Mouse (Mus musculus) layer of hippocampus, adult 2 months (tissue): Measurements from ENCODE around the gene Cdc25b. TPM values are rescaled to one million over a fixed set of nuclear protein-coding genes. Genes with fewer than 3 reads are reported as not detected.
A peak's percentile ranks its signal among the peaks of the same experiment; 100 is the strongest.

Experiments used
- DNase-seq, 2 experiments: peaks; one replicate each; pipeline ENCODE4 v3.0.0; 2022; ENCODE audit warnings: low spot score in 2 of 2
- H3K27ac ChIP-seq: fragments of 200-600 bp; 2 replicates; pipeline ENCODE4 v1.8.1; 2022
- H3K4me3 ChIP-seq: fragments of 200-600 bp; 2 replicates; pipeline ENCODE4 v1.8.1; 2022; ENCODE audit warnings: mild to moderate bottlenecking
- CTCF ChIP-seq: fragments of 200-600 bp; conservative IDR thresholded peaks from 2 replicates; pipeline ENCODE4 v1.8.1; 2022; ENCODE audit warnings: antibody characterized with exemption, mild to moderate bottlenecking, moderate library complexity
- total RNA-seq, 2 experiments: library from RNA; stranded (reverse); gene quantifications; 2 replicates each; pipeline ENCODE4 v1.2.3; 2021

Cdc25b gene
- total RNA-seq, 2 experiments from 2014 or later: 23.4 to 25.5 TPM

GRCm38 (mm10) chr2:131146193-131147042 lies 40.3 kb upstream of the Cdc25b start:
- TF ChIP-seq CTCF: no peak
- DNase-seq: no peak
- Histone ChIP-seq H3K4me3 (no peak overlapping the region), H3K27ac (no peak overlapping the region)

- no peak for TF ChIP-seq CTCF
Observed at GRCm38 (mm10) chr2:131147043-131147365, 39.7 kb upstream of the Cdc25b start.

GRCm38 (mm10) chr2:131148353-131149253 lies 38.1 kb upstream of the Cdc25b start:
- H3K4me3 ChIP-seq: no peak overlapping the region
- DNase-seq: no peak
- TF ChIP-seq CTCF: no peak

More at GRCm38 (mm10) chr2:131147043-131147365, 39.7 kb upstream of the Cdc25b start:
- Histone ChIP-seq H3K4me3 (no peak overlapping the region), H3K27ac (no peak overlapping the region)
- DNase-seq: no peak

DNA sequence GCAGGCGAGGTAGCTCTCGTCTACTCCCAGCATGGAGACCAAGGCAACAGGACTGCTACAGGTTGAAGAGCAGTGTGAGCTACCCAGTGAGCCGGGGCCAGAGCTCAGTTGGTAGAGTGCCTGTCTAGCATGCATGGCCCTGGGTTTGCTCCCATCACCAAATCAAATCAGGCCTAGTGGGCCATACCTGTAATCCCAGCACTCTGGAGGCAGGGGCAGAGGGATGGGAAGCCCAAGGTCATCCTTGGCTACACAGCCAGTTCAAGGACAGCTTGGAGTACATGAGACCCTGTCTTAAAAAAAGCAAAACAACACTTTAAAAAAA lies 37.5 kb upstream of the Cdc25b start:
- Histone ChIP-seq H3K4me3 (no peak overlapping the region), H3K27ac (no peak overlapping the region)
- no peak for TF ChIP-seq CTCF
- DNase-seq: no peak

More at GRCm38 (mm10) chr2:131148353-131149253, 38.1 kb upstream of the Cdc25b start:
- H3K27ac ChIP-seq: no peak overlapping the region

- TF ChIP-seq CTCF: no peak
- no peak overlapping the region for H3K27ac ChIP-seq
- DNase-seq: no peak
- H3K4me3 ChIP-seq: no peak overlapping the region
Observed at GRCm38 (mm10) chr2:131152166-131152730, 34.5 kb upstream of the Cdc25b start.

GRCm38 (mm10) chr2:131154036-131154435 lies 32.7 kb upstream of the Cdc25b start:
- DNase-seq: no peak
- TF ChIP-seq CTCF: no peak
- H3K4me3 ChIP-seq: no peak overlapping the region
- H3K27ac ChIP-seq: no peak overlapping the region

DNA sequence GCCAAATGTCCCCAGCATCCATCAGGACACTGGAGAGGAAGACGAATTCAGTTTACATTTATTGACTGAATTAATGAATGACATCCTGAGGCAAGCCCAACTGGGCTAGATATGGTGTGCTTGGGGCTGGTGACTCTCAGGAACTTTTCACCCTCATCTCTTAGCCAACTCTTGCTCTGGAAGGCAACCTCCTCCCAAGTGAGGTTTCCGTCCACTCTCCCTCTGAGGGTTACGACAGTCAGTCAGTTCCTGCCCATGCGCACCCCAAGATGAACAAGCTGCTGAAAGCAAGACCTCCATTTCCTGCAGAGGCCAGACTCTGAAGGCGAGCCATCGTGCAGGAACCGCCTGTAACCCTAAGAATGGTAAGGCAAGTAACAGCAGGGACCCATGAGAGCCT lies 29.8 kb upstream of the Cdc25b start:
- Histone ChIP-seq H3K4me3 (no peak overlapping the region), H3K27ac (no peak overlapping the region)
- no peak for TF ChIP-seq CTCF
- no peak for DNase-seq

GRCm38 (mm10) chr2:131159491-131159910 lies 27.2 kb upstream of the Cdc25b start:
- peak overlapping the region; percentile 84 for H3K4me3 ChIP-seq
- H3K27ac ChIP-seq: peak overlapping the region; percentile 96
- TF ChIP-seq CTCF: no peak
- no peak for DNase-seq

DNA sequence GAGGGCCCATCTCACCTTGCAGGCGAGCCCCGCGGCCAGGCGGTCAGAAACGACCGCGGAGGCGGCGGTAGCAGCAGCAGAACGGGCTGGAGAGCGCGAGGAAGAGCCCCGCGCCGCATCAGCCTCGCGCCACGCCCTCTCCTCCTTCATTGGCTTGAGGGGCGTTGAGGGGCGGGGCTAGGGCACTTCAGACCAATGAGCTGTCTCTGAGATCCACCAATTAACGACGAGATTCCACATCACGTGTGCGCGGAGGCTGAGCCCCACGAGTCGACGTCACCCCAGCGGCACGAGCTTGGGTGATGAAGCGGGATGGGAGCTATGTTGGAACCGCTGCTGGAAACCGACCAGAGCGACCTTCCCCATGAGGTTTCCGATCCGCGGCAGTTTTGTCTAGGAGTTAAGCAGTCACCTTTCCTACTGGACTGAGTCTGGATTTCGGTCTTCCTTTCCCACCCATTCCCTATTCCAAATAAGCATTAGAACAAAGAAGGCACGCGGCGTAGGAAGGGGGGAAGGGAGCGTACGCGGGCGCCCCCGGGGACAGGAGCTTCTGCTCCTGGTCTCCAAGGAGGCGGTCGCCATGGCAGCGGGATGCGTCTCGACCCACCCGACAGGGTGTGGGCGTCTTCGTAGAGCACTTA lies 26.7 kb upstream of the Cdc25b start, which contains the start of gene 1700037H04Rik:
TSS of gene 1700037H04Rik (minus strand) at position 144 of the 644 bp plus-strand sequence.
- no peak for TF ChIP-seq CTCF
- H3K27ac ChIP-seq: peak within 1 kb of the TSS; percentile 96
- H3K4me3 ChIP-seq: peak within 1 kb of the TSS; percentile 84
- DNase-seq: peak; percentile 93 to 97

DNA sequence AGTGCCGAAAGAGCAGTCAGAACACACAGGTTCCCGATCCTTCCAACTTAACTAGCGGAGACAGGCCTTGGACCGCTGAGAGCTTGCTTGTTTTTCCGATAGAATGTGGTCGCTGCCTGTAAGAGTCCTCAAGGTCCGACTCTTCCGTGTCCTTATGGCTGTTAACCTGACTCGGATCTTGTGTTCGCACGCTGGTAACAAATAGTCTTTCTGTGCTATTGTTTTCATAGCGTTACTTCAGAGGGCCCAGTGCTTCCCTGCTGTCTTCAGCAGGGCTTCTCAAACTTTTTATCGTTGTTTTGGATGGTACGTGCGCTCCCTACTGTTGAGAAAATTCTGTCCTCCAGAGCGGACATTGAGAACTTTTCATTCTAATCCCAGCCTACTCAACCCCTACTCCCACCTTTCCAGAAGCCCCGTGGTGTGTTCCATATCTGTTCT lies 26.1 kb upstream of the Cdc25b start:
- H3K4me3 ChIP-seq: peak overlapping the region; percentile 84
- H3K27ac ChIP-seq: peak overlapping the region; percentile 96
- no peak for DNase-seq
- TF ChIP-seq CTCF: peak; percentile 66

DNA sequence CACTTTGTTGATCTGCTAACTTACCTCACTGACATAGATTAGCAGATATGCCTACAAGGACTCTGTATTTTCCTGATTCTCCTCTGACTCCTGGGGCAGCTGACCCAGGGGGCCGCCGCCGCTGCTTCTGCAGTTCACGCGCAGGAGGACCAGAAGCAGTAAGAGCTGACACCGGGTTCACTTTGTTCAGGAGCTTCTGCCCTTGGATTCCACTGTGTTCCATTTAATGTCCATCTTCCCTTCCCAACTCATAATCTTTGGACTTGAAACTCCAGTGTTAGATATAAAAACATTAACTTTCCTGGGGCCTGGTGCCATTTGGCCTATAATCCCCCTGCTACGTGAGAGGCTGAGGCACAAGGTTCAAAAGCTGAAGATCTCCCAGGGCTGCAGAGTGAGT lies 22.8 kb upstream of the Cdc25b start:
- no peak for TF ChIP-seq CTCF
- Histone ChIP-seq H3K4me3 (no peak overlapping the region), H3K27ac (peak overlapping the region; percentile 51)
- DNase-seq: no peak

DNA sequence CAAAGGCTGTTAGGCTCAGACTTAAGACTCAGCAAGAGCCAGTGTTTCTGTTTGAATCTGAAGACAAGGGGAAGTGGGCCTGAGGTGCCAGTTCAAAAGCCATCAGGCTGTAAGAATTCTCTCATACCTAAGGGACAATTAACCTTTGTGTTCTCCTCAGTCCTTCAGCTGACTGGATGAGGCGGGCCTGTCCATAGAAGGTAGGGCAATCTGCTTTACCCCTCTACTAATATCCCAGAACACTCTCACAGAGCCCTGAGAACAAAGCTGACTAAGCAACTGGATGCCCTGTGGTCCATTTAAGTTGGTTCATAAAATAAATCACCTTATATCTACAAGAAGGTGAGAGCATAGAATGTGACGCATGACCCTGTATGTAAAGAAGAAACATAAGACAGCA lies 20.6 kb upstream of the Cdc25b start:
- Histone ChIP-seq H3K27ac (no peak overlapping the region), H3K4me3 (no peak overlapping the region)
- DNase-seq: no peak
- no peak for TF ChIP-seq CTCF
